Mouse (Mus musculus): ENCODE data around the gene 1700001O22Rik.

Gene 1700001O22Rik

GRCm38 (mm10) chr2:30816383-30816782 is 12.9 kb upstream of the 1700001O22Rik start:
- no peak for DNase-seq (ENCODE audit: extremely low read depth, low read depth)

- no peak for DNase-seq (ENCODE audit: extremely low read depth, low read depth)
These were observed 7.1 kb upstream of the 1700001O22Rik start for GRCm38 (mm10) chr2:30810573-30810972.

GRCm38 (mm10) chr2:30809503-30809902 is 6.0 kb upstream of the 1700001O22Rik start:
- no peak for DNase-seq (ENCODE audit: extremely low read depth, low read depth)

GRCm38 (mm10) chr2:30808296-30808655 is 4.8 kb upstream of the 1700001O22Rik start:
- DNase-seq (ENCODE audit: extremely low read depth, low read depth), result no peak

GRCm38 (mm10) chr2:30807648-30808295 is 4.3 kb upstream of the 1700001O22Rik start, which contains the start of gene Ntmt1:
Ntmt1 (plus strand) TSS chr2:30807826.
- peak; percentile 84 for DNase-seq (ENCODE audit: extremely low read depth, low read depth)

- DNase-seq (ENCODE audit: extremely low read depth, low read depth), result no peak
These were observed 3.7 kb upstream of the 1700001O22Rik start for GRCm38 (mm10) chr2:30807147-30807647.

- no peak for DNase-seq (ENCODE audit: extremely low read depth, low read depth)
These were observed 2.5 kb upstream of the 1700001O22Rik start for GRCm38 (mm10) chr2:30805983-30806382.

GRCm38 (mm10) chr2:30801067-30801852 is 2.2 kb downstream of the 1700001O22Rik start:
- DNase-seq (ENCODE audit: extremely low read depth, low read depth), result no peak

- DNase-seq (ENCODE audit: extremely low read depth, low read depth), result no peak
These were observed 2.8 kb downstream of the 1700001O22Rik start for GRCm38 (mm10) chr2:30800671-30801066.

- no peak for DNase-seq (ENCODE audit: extremely low read depth, low read depth)
These were observed 4.0 kb downstream of the 1700001O22Rik start for GRCm38 (mm10) chr2:30799456-30799855.

- DNase-seq (ENCODE audit: extremely low read depth, low read depth), result peak; percentile 83
These were observed 7.1 kb downstream of the 1700001O22Rik start for GRCm38 (mm10) chr2:30796382-30796781.

GRCm38 (mm10) chr2:30795889-30796275 is 7.6 kb downstream of the 1700001O22Rik start:
- DNase-seq (ENCODE audit: extremely low read depth, low read depth), result no peak

GRCm38 (mm10) chr2:30795271-30795888 is 8.1 kb downstream of the 1700001O22Rik start:
- DNase-seq (ENCODE audit: extremely low read depth, low read depth), result no peak

GRCm38 (mm10) chr2:30794179-30795108 is 9.0 kb downstream of the 1700001O22Rik start:
- peak; percentile 66 for DNase-seq (ENCODE audit: extremely low read depth, low read depth)

- no peak for DNase-seq (ENCODE audit: extremely low read depth, low read depth)
These were observed 11.4 kb downstream of the 1700001O22Rik start for GRCm38 (mm10) chr2:30792061-30792460.

GRCm38 (mm10) chr2:30787466-30787865 is 16.0 kb downstream of the 1700001O22Rik start:
- DNase-seq (ENCODE audit: extremely low read depth, low read depth), result no peak

- no peak for DNase-seq (ENCODE audit: extremely low read depth, low read depth)
These were observed 19.1 kb downstream of the 1700001O22Rik start for GRCm38 (mm10) chr2:30784078-30784994.

- DNase-seq (ENCODE audit: extremely low read depth, low read depth), result peak; percentile 65
These were observed 20.1 kb downstream of the 1700001O22Rik start for GRCm38 (mm10) chr2:30783346-30783745.

- no peak for DNase-seq (ENCODE audit: extremely low read depth, low read depth)
These were observed 20.9 kb downstream of the 1700001O22Rik start for GRCm38 (mm10) chr2:30782312-30783290.
